Mouse (Mus musculus) small intestine, adult 2 months (tissue): ENCODE data around the gene Snd1. TPM values are rescaled to one million over a fixed set of nuclear protein-coding genes. Genes with fewer than 3 reads are reported as not detected.

ENCODE experiments used
- H3K27ac ChIP-seq: fragments of 200-500 bp; 2 replicates; pipeline ENCODE4 v1.5.1; 2012; ENCODE audit warnings: low read depth, low read length, control low read depth, inconsistent platforms; ENCODE audit not compliant: insufficient read depth
- H3K27me3 ChIP-seq: fragments of 200-500 bp; 2 replicates; pipeline ENCODE4 v1.6.1; 2012; ENCODE audit warnings: mild to moderate bottlenecking, moderate library complexity, low read length, inconsistent platforms; ENCODE audit not compliant: control insufficient read depth, insufficient read depth
- H3K36me3 ChIP-seq: fragments of 200-500 bp; 2 replicates; pipeline ENCODE4 v1.6.1; 2012; ENCODE audit warnings: mild to moderate bottlenecking, low read length, control low read depth, inconsistent platforms; ENCODE audit not compliant: control insufficient read depth, insufficient read depth
- H3K4me1 ChIP-seq: fragments of 200-500 bp; 2 replicates; pipeline ENCODE4 v1.6.1; 2012; ENCODE audit warnings: low read length, inconsistent platforms, mixed read lengths; ENCODE audit not compliant: control insufficient read depth, insufficient read depth, insufficient read length
- H3K4me3 ChIP-seq: fragments of 200-500 bp; 2 replicates; pipeline ENCODE4 v1.5.1; 2012; ENCODE audit warnings: low read depth, mild to moderate bottlenecking, control low read depth, inconsistent platforms, low read length, moderate library complexity
- CTCF ChIP-seq: fragments of 200-500 bp; IDR thresholded peaks from 2 replicates; pipeline ENCODE4 v1.5.1; 2012; ENCODE audit warnings: low read depth, mild to moderate bottlenecking, control low read depth, inconsistent platforms, low read length, moderate library complexity, mixed read lengths; ENCODE audit not compliant: insufficient replicate concordance, insufficient read length; ENCODE audit errors: extremely low read depth
- POLR2A ChIP-seq: fragments of 200-500 bp; IDR thresholded peaks from 2 replicates; pipeline ENCODE4 v1.6.1; 2012; ENCODE audit warnings: low read depth, mild to moderate bottlenecking, control low read depth, inconsistent platforms, low read length, moderate library complexity
- WGBS: fragments of 180-500 bp; shearing (Covaris S2); methylation state at CpG from one replicate; pipeline ENCODE4 v1.1.7; 2018; 5-methylcytosine and 5-hydroxymethylcytosine counted together
- polyA plus RNA-seq: library from polyadenylated mRNA; depleted of rRNA; stranded (reverse); fragments of >200 nt; gene quantifications from 2 replicates; pipeline ENCODE4 v1.2.3, GENCODE M21; 2012

Gene Snd1
- polyA plus RNA-seq, 1 experiment, result 77.7 TPM

GRCm38 (mm10) chr6:28848285-28848794, 373.4 kb downstream of the Snd1 start:
- H3K4me3 ChIP-seq, result no peak overlapping the region
- no peaks in the 10 kb centered on the region for H3K27me3 ChIP-seq
- H3K36me3 ChIP-seq, result peaks cover 1% of the 10 kb centered on the region; the same call in 1 of the 2 replicates
- H3K4me1 ChIP-seq, result no peaks in the 10 kb centered on the region
- TF ChIP-seq CTCF, result no peak
- no peak for TF ChIP-seq POLR2A
- WGBS, result 77% methylated on average over 6 of the region's 6 CpGs
- no peak overlapping the region for H3K27ac ChIP-seq

GRCm38 (mm10) chr6:28848891-28849290, 374.0 kb downstream of the Snd1 start:
- no peaks in the 10 kb centered on the region for H3K27me3 ChIP-seq
- no peaks in the 10 kb centered on the region for H3K4me1 ChIP-seq
- WGBS, result 90% methylated on average over 9 of the region's 9 CpGs
- no peak for TF ChIP-seq CTCF
- TF ChIP-seq POLR2A, result no peak
- H3K36me3 ChIP-seq, result peaks cover 1% of the 10 kb centered on the region; the same call in 1 of the 2 replicates
- no peak overlapping the region for H3K27ac ChIP-seq
- no peak overlapping the region for H3K4me3 ChIP-seq

GRCm38 (mm10) chr6:28849317-28849716, 374.4 kb downstream of the Snd1 start:
- Histone ChIP-seq H3K4me1 (no peaks in the 10 kb centered on the region), H3K27ac (no peak overlapping the region), H3K4me3 (no peak overlapping the region), H3K27me3 (no peaks in the 10 kb centered on the region), H3K36me3 (peaks cover 1% of the 10 kb centered on the region; the same call in 1 of the 2 replicates)
- TF ChIP-seq POLR2A, result no peak
- TF ChIP-seq CTCF, result no peak
- 58% methylated on average over 3 of the region's 3 CpGs for WGBS

GRCm38 (mm10) chr6:28850326-28850900, 375.5 kb downstream of the Snd1 start:
- no peak for TF ChIP-seq POLR2A
- TF ChIP-seq CTCF, result no peak
- peaks cover 3% of the 10 kb centered on the region for H3K4me1 ChIP-seq
- H3K36me3 ChIP-seq, result peaks cover 1% of the 10 kb centered on the region; the same call in 1 of the 2 replicates
- no peak overlapping the region for H3K4me3 ChIP-seq
- H3K27ac ChIP-seq, result no peak overlapping the region
- 89% methylated on average over 9 of the region's 9 CpGs for WGBS
- H3K27me3 ChIP-seq, result no peaks in the 10 kb centered on the region

GRCm38 (mm10) chr6:28852342-28852741, 377.4 kb downstream of the Snd1 start:
- no peak overlapping the region for H3K27ac ChIP-seq
- peaks cover 4% of the 10 kb centered on the region for H3K4me1 ChIP-seq
- peaks cover 1% of the 10 kb centered on the region; the same call in 1 of the 2 replicates for H3K36me3 ChIP-seq
- H3K4me3 ChIP-seq, result no peak overlapping the region
- no peaks in the 10 kb centered on the region for H3K27me3 ChIP-seq
- no peak for TF ChIP-seq CTCF
- TF ChIP-seq POLR2A, result no peak
- WGBS, result 91% methylated on average over 7 of the region's 7 CpGs

- WGBS, result 65% methylated on average over 3 of the region's 3 CpGs
- Histone ChIP-seq H3K27ac (no peak overlapping the region), H3K27me3 (no peaks in the 10 kb centered on the region), H3K4me1 (peaks cover 4% of the 10 kb centered on the region), H3K4me3 (no peak overlapping the region), H3K36me3 (peaks cover 1% of the 10 kb centered on the region; the same call in 1 of the 2 replicates)
- TF ChIP-seq POLR2A, result no peak
- TF ChIP-seq CTCF, result no peak
Observed at GRCm38 (mm10) chr6:28853164-28853563, 378.2 kb downstream of the Snd1 start.

- H3K4me1 ChIP-seq, result peaks cover 4% of the 10 kb centered on the region
- H3K27ac ChIP-seq, result no peak overlapping the region
- H3K36me3 ChIP-seq, result peaks cover 1% of the 10 kb centered on the region; the same call in 1 of the 2 replicates
- H3K4me3 ChIP-seq, result no peak overlapping the region
- TF ChIP-seq CTCF, result no peak
- TF ChIP-seq POLR2A, result no peak
- WGBS, result 83% methylated on average over 2 of the region's 2 CpGs
- no peaks in the 10 kb centered on the region for H3K27me3 ChIP-seq
Observed at GRCm38 (mm10) chr6:28853654-28854053, 378.7 kb downstream of the Snd1 start.
